Mouse (Mus musculus): Measurements from ENCODE around the gene Usp33. TPM values are rescaled to one million over a fixed set of nuclear protein-coding genes. Genes with fewer than 3 reads are reported as not detected.
A peak's percentile ranks its signal among the peaks of the same experiment; 100 is the strongest.
"Not testable (repeated sequence)": the region's sequence is repeated elsewhere in the genome, so short reads cannot be mapped to it uniquely, and the experiment has no call there.

The Usp33 gene
- total RNA-seq (2015) (42.8 and 46.4 TPM in 2 replicates), total RNA-seq (2017) (77.7 and 78.4 TPM in 2 replicates)

GRCm38 (mm10) chr3:152345732-152346632 is at the start of gene Usp33:
Gene Usp33 (plus strand): TSS chr3:152346478.
- peak; percentile 98 for ATAC-seq (ENCODE audit: poor library complexity, severe bottlenecking)

- ATAC-seq (ENCODE audit: poor library complexity, severe bottlenecking), result 0 out of 2 replicates have a peak, but pooled peaks have one; percentile 24
Observed at GRCm38 (mm10) chr3:152300376-152301337, 45.6 kb upstream of the Usp33 start.

- no peak for ATAC-seq (ENCODE audit: poor library complexity, severe bottlenecking)
Observed at GRCm38 (mm10) chr3:152302991-152303390, 43.3 kb upstream of the Usp33 start.

- ATAC-seq (ENCODE audit: poor library complexity, severe bottlenecking), result no peak
Observed at GRCm38 (mm10) chr3:152304093-152304815, 42.0 kb upstream of the Usp33 start.

- ATAC-seq (ENCODE audit: poor library complexity, severe bottlenecking), result no peak
Observed at GRCm38 (mm10) chr3:152305080-152305479, 41.2 kb upstream of the Usp33 start.

- ATAC-seq (ENCODE audit: poor library complexity, severe bottlenecking), result no peak
Observed at GRCm38 (mm10) chr3:152305971-152306370, 40.3 kb upstream of the Usp33 start.

- ATAC-seq (ENCODE audit: poor library complexity, severe bottlenecking), result no peak
Observed at GRCm38 (mm10) chr3:152308485-152309249, 37.6 kb upstream of the Usp33 start.

- no peak for ATAC-seq (ENCODE audit: poor library complexity, severe bottlenecking)
Observed at GRCm38 (mm10) chr3:152309250-152309645, 37.0 kb upstream of the Usp33 start.

- ATAC-seq (ENCODE audit: poor library complexity, severe bottlenecking), result not testable (repeated sequence)
Observed at GRCm38 (mm10) chr3:152314666-152315065, 31.6 kb upstream of the Usp33 start.

- ATAC-seq (ENCODE audit: poor library complexity, severe bottlenecking), result peak; percentile 100
Observed at GRCm38 (mm10) chr3:152315613-152316012, 30.7 kb upstream of the Usp33 start.

- not testable (repeated sequence) for ATAC-seq (ENCODE audit: poor library complexity, severe bottlenecking)
Observed at GRCm38 (mm10) chr3:152316447-152317173, 29.7 kb upstream of the Usp33 start.

- no peak for ATAC-seq (ENCODE audit: poor library complexity, severe bottlenecking)
Observed at GRCm38 (mm10) chr3:152320972-152321645, 25.2 kb upstream of the Usp33 start.

- no peak for ATAC-seq (ENCODE audit: poor library complexity, severe bottlenecking)
Observed at GRCm38 (mm10) chr3:152321765-152322547, 24.3 kb upstream of the Usp33 start.

- no peak for ATAC-seq (ENCODE audit: poor library complexity, severe bottlenecking)
Observed at GRCm38 (mm10) chr3:152332104-152332503, 14.2 kb upstream of the Usp33 start.

GRCm38 (mm10) chr3:152332545-152333300 is 13.6 kb upstream of the Usp33 start:
- no peak for ATAC-seq (ENCODE audit: poor library complexity, severe bottlenecking)

GRCm38 (mm10) chr3:152333641-152334040 is 12.6 kb upstream of the Usp33 start:
- 0 out of 2 replicates have a peak, but pooled peaks have one; percentile 38 for ATAC-seq (ENCODE audit: poor library complexity, severe bottlenecking)

- ATAC-seq (ENCODE audit: poor library complexity, severe bottlenecking), result no peak
Observed at GRCm38 (mm10) chr3:152336085-152336484, 10.2 kb upstream of the Usp33 start.
